ENCODE assay signal across 11 mouse cellular contexts in genomic region chr1:135557976-135558375, GRCm38 (mm10). TPM values are rescaled to one million over a fixed set of nuclear protein-coding genes. Genes with fewer than 3 reads are reported as not detected.
A peak's percentile ranks its signal among the peaks of the same experiment; 100 is the strongest.
DNase-seq lines count a peak whose midpoint lies in the region; ATAC-seq and TF ChIP-seq lines count a peak whose summit lies in the region.
"Had no signal": no experiment of that assay in that cellular context is flagged by ENCODE, and none has a peak within 500 bp of the region (broad histone marks: within the 10 kb centered on the region; RNA-seq: fewer than 3 reads in every experiment).

No protein-coding gene starts in this region.

- TF ChIP-seq CTCF in lung, embryonic 14.5 days (IDR thresholded peaks at IDR 0.05; ENCODE audit: low read depth): no peak

- H3K4me3 ChIP-seq in forebrain, embryonic 12.5 days (replicated peaks): no peak overlapping the region
- no peak overlapping the region for H3K4me3 ChIP-seq in forebrain, embryonic 16.5 days (replicated peaks; ENCODE audit: low read length)
- no peak overlapping the region for H3K4me3 ChIP-seq in lung, embryonic 14.5 days (ENCODE audit: low read depth, low read length)
- H3K4me3 ChIP-seq in stomach, embryonic 15.5 days (replicated peaks): no peak overlapping the region
- H3K4me3 ChIP-seq: layer of hippocampus, adult 2 months had no signal

- no peak for ATAC-seq in forebrain, embryonic 12.5 days (ENCODE audit: low FRiP score)
- ATAC-seq in forebrain, embryonic 16.5 days: no peak
- ATAC-seq in lung, embryonic 14.5 days (ENCODE audit: insufficient read depth): no peak
- no peak for ATAC-seq in stomach, embryonic 15.5 days (ENCODE audit: insufficient read depth, low FRiP score, low read depth)
- ATAC-seq in erythroblast, adult 5-6 weeks (replicated peaks; ENCODE audit: low FRiP score, poor library complexity, severe bottlenecking): no peak

- H3K27ac ChIP-seq in forebrain, embryonic 12.5 days: 0 out of 2 replicates have a peak overlapping the region, but pooled peaks have one; percentile 26
- no peak overlapping the region for H3K27ac ChIP-seq in forebrain, embryonic 16.5 days (ENCODE audit: low read length)
- peak overlapping the region; percentile 20; the same call in 1 of the 2 replicates for H3K27ac ChIP-seq in lung, embryonic 14.5 days (ENCODE audit: low read depth)
- no peak overlapping the region for H3K27ac ChIP-seq in stomach, embryonic 15.5 days
- H3K27ac ChIP-seq: layer of hippocampus, adult 2 months had no signal

- no peaks in the 10 kb centered on the region for H3K9me3 ChIP-seq in forebrain, embryonic 12.5 days
- no peaks in the 10 kb centered on the region for H3K9me3 ChIP-seq in forebrain, embryonic 16.5 days (ENCODE audit: control insufficient read depth, low read length)
- H3K9me3 ChIP-seq in lung, embryonic 14.5 days (ENCODE audit: low read depth, low read length): no peaks in the 10 kb centered on the region
- no peaks in the 10 kb centered on the region for H3K9me3 ChIP-seq in stomach, embryonic 15.5 days

- no peak overlapping the region for H3K9ac ChIP-seq in forebrain, embryonic 12.5 days
- H3K9ac ChIP-seq in forebrain, embryonic 16.5 days (replicated peaks; ENCODE audit: low read depth, low read length): no peak overlapping the region
- H3K9ac ChIP-seq in lung, embryonic 14.5 days: no peak overlapping the region
- no peak overlapping the region for H3K9ac ChIP-seq in stomach, embryonic 15.5 days

- no peaks in the 10 kb centered on the region for H3K27me3 ChIP-seq in forebrain, embryonic 12.5 days
- H3K27me3 ChIP-seq in forebrain, embryonic 16.5 days (replicated peaks; ENCODE audit: control insufficient read depth, insufficient read depth, low read length): no peaks in the 10 kb centered on the region
- H3K27me3 ChIP-seq in lung, embryonic 14.5 days (ENCODE audit: insufficient read depth, low read length): no peaks in the 10 kb centered on the region
- H3K27me3 ChIP-seq in stomach, embryonic 15.5 days (replicated peaks): no peaks in the 10 kb centered on the region

- peak; percentile 42 for DNase-seq in lung, embryonic 14.5 days
- DNase-seq in lung, adult 18-20 months: no peak
- DNase-seq in kidney, adult 9 months: peak; percentile 33
- no peak for DNase-seq in frontal cortex, postnatal 14 days (ENCODE audit: low spot score in 2 of 2)
- DNase-seq: adrenal gland, adult 2 months; midbrain, embryonic 14.5 days had no signal

- no peaks in the 10 kb centered on the region for H3K36me3 ChIP-seq in forebrain, embryonic 12.5 days (replicated peaks)
- no peaks in the 10 kb centered on the region for H3K36me3 ChIP-seq in forebrain, embryonic 16.5 days (ENCODE audit: control insufficient read depth, insufficient read depth)
- H3K36me3 ChIP-seq in lung, embryonic 14.5 days (ENCODE audit: insufficient read depth): no peaks in the 10 kb centered on the region
- H3K36me3 ChIP-seq in stomach, embryonic 15.5 days: no peaks in the 10 kb centered on the region; the same call in 1 of the 2 replicates

- no peak overlapping the region for H3K4me2 ChIP-seq in forebrain, embryonic 12.5 days
- no peak overlapping the region for H3K4me2 ChIP-seq in forebrain, embryonic 16.5 days (ENCODE audit: low read length)
- H3K4me2 ChIP-seq in lung, embryonic 14.5 days: no peak overlapping the region
- H3K4me2 ChIP-seq in stomach, embryonic 15.5 days: peak overlapping the region; percentile 27; the same call in 1 of the 2 replicates

- 44% methylated on average over 6 of the region's 6 CpGs for WGBS in forebrain, embryonic 12.5 days
- 26% methylated on average over 6 of the region's 6 CpGs for WGBS in forebrain, embryonic 16.5 days
- WGBS in lung, embryonic 14.5 days: 44% methylated on average over 6 of the region's 6 CpGs
- 47% methylated on average over 6 of the region's 6 CpGs for WGBS in stomach, embryonic 15.5 days

- H3K4me1 ChIP-seq in forebrain, embryonic 12.5 days: peaks cover 72% of the 10 kb centered on the region
- H3K4me1 ChIP-seq in forebrain, embryonic 16.5 days (replicated peaks; ENCODE audit: control insufficient read depth, insufficient read depth, low read length): peaks cover 79% of the 10 kb centered on the region
- peaks cover 11% of the 10 kb centered on the region; the same call in 1 of the 2 replicates for H3K4me1 ChIP-seq in lung, embryonic 14.5 days (ENCODE audit: insufficient read depth)
- H3K4me1 ChIP-seq in stomach, embryonic 15.5 days: peaks cover 32% of the 10 kb centered on the region

RNA-seq across cellular contexts. Expression of gene Nav1, which starts 49.1 kb away (rescaled TPM):
- polyA plus RNA-seq in forebrain, embryonic 12.5 days (2016; fragmentation: Nextera tagmentation; extraction: Ambion mirVana): 32.4 and 37.9 TPM in 2 replicates
- 48.6 and 62.6 TPM in 2 replicates for polyA plus RNA-seq in forebrain, embryonic 16.5 days (2015; fragmentation: Nextera tagmentation; extraction: Ambion mirVana)
- polyA plus RNA-seq in lung, embryonic 14.5 days (2014; fragmentation: Nextera tagmentation; extraction: Ambion mirVana): 19.6 and 21.7 TPM in 2 replicates
- polyA plus RNA-seq in stomach, embryonic 15.5 days (2015; fragmentation: Nextera tagmentation; extraction: Ambion mirVana): 11.0 and 14.5 TPM in 2 replicates
- 1.5 and 1.7 TPM in 2 replicates for total RNA-seq in erythroblast, adult 5-6 weeks (2015; ENCODE audit: low replicate concordance)
- 0.77 and 1.4 TPM in 2 replicates for total RNA-seq in erythroblast, adult 5-6 weeks (2017; ENCODE audit: low replicate concordance)

Comparison
In these comparisons a context has a peak if more than half of its experiments do, and no peak if none do; other contexts are left out.
1. H3K27ac ChIP-seq: peak in forebrain, embryonic 12.5 days (single experiment) and lung, embryonic 14.5 days (single experiment); none in forebrain, embryonic 16.5 days (single experiment) and stomach, embryonic 15.5 days (single experiment).
2. DNase-seq: peak in lung, embryonic 14.5 days (single experiment) and kidney, adult 9 months (single experiment); none in lung, adult 18-20 months (0 of 2) and frontal cortex, postnatal 14 days (0 of 2).